Mouse (Mus musculus): Measurements from ENCODE around the gene Flt3.

Flt3 gene

DNA sequence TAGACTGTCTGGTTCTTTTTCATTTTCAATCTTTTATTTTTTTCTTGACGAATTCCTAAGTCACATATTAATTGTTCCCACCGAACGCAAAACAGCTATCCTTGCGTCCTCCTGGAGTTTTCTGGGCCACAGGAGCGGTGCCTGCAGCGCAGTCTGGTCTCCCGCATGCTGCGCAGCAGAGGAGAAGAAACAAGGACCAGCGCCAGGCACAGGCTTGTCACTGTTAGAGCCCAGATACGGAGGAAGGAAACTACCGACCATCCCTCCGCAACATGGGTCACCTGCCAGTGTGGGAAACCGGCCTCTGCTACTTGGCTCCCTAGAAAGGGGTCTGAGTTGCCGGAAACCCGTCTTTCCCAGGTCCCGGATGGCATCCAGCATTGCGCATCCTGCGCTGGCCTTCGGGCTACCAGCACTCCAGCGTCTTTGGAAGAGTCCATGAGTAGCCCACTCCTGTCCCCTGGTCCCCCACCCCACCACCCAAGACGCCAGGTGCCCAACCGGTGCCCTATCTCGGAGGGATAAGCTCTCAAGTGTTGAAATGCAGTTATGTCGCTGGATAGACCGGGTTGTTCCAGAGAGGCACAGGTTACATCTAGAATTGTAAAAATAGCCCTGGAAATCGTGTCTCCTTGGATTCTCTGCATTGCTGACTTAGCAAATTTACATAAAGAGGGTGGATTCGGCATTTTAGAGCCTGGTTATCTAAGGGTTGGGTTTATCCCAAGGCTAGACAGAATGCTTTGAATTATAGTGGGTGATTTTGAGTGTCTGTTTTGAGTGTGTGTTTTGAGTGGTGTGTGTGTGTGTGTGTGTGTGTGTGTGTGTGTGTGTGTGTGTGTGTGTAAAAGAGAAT lies 87.2 kb downstream of the Flt3 start:
- no peak for DNase-seq (ENCODE audit: low spot score in 2 of 2)

- no peak for DNase-seq (ENCODE audit: low spot score in 2 of 2)
These were observed 90.5 kb downstream of the Flt3 start for GRCm38 (mm10) chr5:147309786-147310185.

- DNase-seq (ENCODE audit: low spot score in 2 of 2): no peak
These were observed 91.8 kb downstream of the Flt3 start for GRCm38 (mm10) chr5:147308451-147308850.

DNA sequence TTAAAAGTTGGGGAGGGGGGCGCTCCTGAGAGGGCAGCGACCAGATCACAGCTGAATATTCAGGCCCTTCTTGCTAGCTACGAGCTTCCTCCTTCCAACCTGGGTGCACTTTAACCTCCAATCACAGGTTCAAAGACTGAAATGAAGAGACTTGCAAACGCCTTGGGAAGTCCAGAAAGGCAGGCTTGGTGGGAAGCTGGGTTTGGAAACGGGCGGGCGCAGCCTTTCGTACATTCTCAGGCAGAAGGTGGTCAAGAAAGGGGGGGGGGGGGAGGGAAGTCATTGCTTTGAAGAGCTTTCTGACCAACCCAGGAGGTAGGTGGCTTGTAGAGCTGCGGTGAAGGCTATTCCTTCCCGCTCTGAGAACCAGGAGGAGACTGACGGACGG lies 92.9 kb downstream of the Flt3 start:
- no peak for DNase-seq (ENCODE audit: low spot score in 2 of 2)

DNA sequence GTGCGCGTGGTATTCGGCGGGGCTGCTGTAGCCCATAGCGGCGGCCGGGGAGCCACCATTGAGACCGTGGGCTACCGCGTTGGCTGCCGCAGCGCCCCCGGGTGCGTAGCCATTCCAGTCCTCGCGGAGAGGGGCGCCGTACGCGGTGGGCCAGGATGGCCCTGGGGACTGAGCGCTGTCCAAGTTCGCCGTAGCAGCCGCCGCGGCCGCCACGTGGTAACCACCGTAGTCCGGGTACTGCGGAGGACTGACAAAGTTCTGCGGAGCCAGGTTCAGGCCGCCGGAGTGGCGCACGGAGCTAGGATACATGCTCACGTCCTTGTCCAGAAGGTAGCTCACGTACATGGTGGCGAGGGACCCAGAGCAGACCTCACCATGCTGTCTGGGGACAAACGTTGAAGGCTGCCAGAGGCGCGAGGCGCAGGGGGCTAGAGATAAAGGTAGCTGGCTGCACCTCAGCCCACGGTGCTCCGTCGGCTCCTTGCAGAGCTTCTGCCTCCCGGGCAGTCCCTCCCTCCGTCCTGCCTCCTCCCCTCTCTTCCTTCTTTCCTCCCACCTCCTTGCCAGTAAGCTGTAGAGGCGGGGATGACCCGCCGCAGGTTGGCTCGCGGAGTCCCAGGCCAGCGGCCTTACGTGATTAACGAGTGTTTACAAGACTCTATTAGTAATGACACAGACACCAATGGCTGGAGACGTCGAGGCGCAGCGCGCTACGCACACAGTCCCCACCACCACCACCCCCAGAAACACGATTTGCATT lies 93.5 kb downstream of the Flt3 start, which contains the start of gene Cdx2:
TSS of gene Cdx2 (minus strand) at position 633 of the 760 bp plus-strand sequence.
- no peak for DNase-seq (ENCODE audit: low spot score in 2 of 2)

- DNase-seq (ENCODE audit: low spot score in 2 of 2): no peak
These were observed 94.2 kb downstream of the Flt3 start for GRCm38 (mm10) chr5:147305856-147306637.

DNA sequence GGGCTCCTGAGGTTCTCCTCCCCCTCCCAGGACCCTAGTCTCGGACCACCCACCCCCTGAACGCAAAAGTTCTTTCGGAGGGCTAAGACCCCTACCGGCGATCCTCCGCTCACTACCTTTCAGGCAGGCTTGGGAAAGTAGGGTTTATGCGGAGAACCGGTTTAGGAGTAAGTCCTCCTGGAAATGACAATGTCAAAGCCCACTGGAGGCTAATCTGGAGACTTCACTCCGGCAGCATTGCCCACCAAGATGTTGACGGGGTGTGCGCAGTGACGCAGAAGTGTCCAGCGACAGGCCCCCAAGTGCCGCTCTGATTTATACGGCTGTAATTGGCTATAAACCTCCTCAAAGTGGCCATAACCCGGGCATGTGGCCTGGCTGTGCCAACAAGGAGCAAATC lies 95.1 kb downstream of the Flt3 start:
- no peak for DNase-seq (ENCODE audit: low spot score in 2 of 2)

DNA sequence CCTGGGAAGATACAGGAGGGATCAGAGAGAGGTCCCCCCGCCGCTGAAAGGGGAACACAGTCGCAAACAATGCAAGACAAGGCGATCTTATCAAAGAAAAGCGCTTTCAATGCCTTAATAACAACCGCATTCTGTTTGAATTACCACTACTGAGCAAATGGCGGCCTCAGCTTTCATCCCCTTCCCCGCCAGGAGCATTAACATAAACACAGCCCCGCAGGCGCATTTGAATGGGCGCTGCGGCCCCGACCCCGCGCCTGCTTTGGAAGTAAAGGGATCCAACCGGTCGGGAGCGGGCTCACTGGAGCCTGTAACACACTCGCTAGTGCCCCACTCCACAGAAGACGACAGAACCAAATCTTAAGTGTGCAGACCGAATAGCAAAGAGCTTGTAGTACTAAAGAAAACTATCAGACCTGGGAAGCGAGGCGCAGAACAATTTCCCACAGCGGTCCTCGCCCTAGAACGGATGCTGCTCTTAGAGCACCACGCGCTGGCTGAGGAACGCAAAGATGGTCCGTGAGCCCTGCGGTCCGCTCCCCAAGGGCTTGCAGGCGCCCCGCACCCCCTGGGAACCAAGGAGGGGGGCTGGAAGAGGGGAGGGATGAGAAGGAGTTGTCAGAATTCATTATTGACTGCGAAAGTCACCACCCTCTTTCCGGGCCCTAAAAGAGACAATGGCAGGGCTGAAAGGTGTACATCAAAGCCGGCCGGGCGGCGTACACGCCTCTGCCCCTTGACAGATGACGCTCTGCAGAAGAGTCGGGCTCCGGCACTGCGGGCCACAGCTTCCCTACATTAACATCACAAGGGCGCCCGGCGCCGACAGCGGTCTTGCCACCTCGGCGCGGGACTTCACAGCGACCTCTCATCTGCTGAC lies 95.8 kb downstream of the Flt3 start:
- no peak for DNase-seq (ENCODE audit: low spot score in 2 of 2)

DNA sequence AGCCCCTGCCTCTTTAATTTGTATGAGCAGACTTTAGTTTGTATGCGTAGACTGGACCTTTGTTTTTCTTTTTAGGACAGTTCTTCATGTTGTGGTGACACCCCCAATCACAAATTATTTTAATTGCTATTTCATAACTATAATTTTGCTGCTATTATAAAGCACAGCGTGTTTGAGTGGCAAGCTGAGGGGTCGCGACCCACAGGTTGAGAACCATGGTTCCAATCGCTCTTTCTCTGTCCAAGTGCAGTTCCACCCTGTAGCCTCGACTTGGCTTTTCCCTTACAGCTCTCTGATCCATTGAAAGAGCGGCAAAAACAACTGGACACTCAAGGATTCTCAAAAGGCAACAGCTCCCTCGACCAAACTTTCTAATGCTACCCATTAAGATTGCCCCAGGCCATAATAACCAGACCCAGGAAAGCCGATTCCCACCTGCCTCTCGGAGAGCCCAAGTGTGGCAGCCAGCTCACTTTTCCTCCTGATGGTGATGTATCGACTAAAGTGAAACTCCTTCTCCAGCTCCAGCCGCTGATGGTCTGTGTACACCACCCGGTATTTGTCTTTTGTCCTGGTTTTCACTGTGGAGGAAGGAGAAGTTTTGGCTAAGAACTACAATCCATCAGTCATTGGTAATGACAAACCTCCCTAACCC lies 97.4 kb downstream of the Flt3 start:
- no peak for DNase-seq (ENCODE audit: low spot score in 2 of 2)

- DNase-seq (ENCODE audit: low spot score in 2 of 2): no peak
These were observed 98.1 kb downstream of the Flt3 start for GRCm38 (mm10) chr5:147302141-147302540.

- DNase-seq (ENCODE audit: low spot score in 2 of 2): no peak
These were observed 98.6 kb downstream of the Flt3 start for GRCm38 (mm10) chr5:147301781-147302070.

DNA sequence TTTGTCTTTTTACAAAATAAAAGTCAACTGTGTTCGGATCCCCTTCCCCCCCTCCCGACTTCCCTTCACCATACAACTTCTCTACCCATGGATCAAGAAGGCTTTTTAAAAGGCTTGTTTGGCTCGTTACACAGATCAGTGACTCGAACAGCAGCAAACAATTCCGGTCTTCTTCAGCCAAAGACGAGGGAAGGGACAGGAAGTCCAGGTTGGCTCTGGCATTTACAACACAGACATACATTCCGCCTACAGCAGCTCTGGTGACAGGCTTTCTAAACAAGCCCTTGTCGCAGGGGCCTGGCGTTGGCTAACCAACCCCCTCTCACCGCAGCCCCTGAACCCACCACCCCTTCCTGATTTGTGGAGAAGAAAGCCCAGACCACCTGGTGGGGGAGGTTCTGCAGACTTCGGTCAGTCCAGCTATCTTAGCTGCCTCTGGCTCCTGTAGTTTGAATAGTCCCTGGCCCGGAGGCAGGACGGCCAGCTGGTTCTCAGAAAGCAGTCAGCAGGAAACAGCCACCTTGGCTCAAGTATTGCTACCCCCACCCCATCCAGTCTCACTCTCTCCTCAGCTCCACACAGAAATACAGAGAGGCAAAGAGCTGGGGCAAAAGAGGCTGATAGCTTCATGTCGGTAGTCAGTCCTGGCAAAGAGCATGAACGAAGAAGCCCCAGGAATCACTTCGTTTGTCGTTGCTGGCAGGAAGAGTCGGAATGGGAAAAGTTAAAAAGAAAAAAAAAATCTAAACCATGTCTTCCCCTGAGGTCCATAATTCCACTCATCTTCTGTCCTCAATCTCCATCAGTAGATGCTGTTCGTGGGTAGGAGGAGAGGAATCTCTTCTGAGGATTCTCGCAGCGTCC lies 99.1 kb downstream of the Flt3 start:
- DNase-seq (ENCODE audit: low spot score in 2 of 2): no peak

DNA sequence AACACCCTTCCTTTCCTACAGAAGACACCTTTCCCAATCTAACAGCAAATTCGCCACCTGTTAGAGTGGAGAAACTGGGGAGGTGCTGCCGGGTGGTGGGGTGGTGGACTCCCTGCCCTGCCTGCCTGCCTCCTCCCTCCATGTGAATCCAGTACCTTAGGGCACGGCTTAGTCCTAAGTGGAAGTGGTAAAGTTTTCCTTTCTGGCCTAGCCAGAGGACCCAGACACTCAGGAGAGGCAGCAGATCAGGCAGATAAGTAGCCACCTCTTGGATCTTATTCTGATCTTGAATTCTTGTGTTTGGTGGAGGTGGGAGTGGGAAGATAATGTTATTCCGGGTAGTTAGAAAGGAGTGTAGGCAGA lies 100.3 kb downstream of the Flt3 start:
- no peak for DNase-seq (ENCODE audit: low spot score in 2 of 2)

GRCm38 (mm10) chr5:147299255-147300000 lies 100.9 kb downstream of the Flt3 start:
- DNase-seq (ENCODE audit: low spot score in 2 of 2): peak in 1 of 2 experiments; percentile 27

DNA sequence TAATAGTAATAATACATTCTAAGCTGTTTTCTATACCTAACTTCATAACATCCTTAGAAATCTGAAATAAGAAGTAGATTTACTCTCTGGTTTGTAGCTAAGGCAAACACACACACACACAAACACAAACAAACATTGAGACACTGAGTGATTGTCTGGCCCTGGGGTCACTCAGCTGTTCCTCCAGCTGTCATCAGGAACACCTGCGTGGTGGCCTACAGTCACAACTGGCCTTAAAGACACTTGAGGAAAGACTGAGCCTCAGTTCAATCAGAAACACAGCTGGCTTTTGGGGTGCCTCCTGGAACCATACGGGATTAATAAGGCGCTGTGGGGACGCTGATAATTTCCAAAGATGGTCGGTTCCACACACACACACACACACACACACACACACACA lies 103.0 kb downstream of the Flt3 start:
- no peak for DNase-seq (ENCODE audit: low spot score in 2 of 2)

GRCm38 (mm10) chr5:147294121-147294520 lies 106.2 kb downstream of the Flt3 start:
- DNase-seq (ENCODE audit: low spot score in 2 of 2): no peak

GRCm38 (mm10) chr5:147293127-147293910 lies 107.0 kb downstream of the Flt3 start:
- peak; percentile 51 to 62 for DNase-seq (ENCODE audit: low spot score in 2 of 2)

DNA sequence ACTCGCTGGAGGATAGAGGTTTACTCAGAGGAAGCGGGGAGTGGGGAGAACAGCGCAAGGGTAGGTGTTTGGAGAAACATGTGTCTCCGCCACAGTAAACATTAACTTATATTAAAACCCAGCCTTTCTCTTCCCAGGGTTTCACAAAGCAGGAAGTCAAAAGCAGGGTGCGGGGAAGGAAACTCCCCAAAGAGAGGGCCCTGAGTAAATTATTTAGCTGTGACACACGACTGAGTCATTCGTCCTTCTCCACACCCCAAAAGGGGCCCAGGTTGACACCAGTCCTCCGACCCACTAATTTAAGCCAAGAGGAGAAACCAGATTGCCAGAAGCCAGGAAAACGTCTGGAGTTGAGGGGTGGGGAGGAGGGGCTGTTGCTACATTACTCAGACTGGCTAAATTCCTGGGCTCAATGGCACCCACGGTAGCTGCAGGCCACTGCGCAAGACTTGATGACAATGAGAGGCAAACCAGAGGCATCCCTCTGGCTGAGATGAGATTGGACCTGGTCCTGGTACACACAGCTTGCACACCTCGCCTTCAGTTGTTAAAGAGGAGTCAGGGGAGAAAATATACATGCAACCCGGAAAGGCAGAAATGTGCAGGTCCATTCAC lies 107.7 kb downstream of the Flt3 start:
- DNase-seq (ENCODE audit: low spot score in 2 of 2): no peak
